Mouse (Mus musculus) kidney, postnatal 36 days (tissue): ENCODE data around the gene Nxph4.
A peak's percentile ranks its signal among the peaks of the same experiment; 100 is the strongest.

Experiments
- DNase-seq, 2 experiments: peaks; one replicate each; pipeline ENCODE4 v3.0.0; 2021 to 2022; ENCODE audit warnings: mixed read lengths in 2 of 2

The Nxph4 gene

GRCm38 (mm10) chr10:127542084-127542483, 7.7 kb upstream of the Nxph4 start:
- DNase-seq: peak in 1 of 2 experiments; percentile 51

GRCm38 (mm10) chr10:127541510-127541909, 7.2 kb upstream of the Nxph4 start:
- no peak for DNase-seq

GRCm38 (mm10) chr10:127537854-127538583, 3.7 kb upstream of the Nxph4 start:
- DNase-seq: peak; percentile 82 to 90

GRCm38 (mm10) chr10:127536586-127537314, 2.4 kb upstream of the Nxph4 start:
- DNase-seq: peak; percentile 58 to 78

- DNase-seq: peak in 1 of 2 experiments; percentile 64
Observed at GRCm38 (mm10) chr10:127534929-127535384, 598 bp upstream of the Nxph4 start.

- DNase-seq: no peak
Observed at GRCm38 (mm10) chr10:127531548-127531947, 2.8 kb downstream of the Nxph4 start.

- no peak for DNase-seq
Observed at GRCm38 (mm10) chr10:127530945-127531344, 3.4 kb downstream of the Nxph4 start.

GRCm38 (mm10) chr10:127527481-127527880, 6.9 kb downstream of the Nxph4 start:
- no peak for DNase-seq

- peak; percentile 68 to 88 for DNase-seq
Observed at GRCm38 (mm10) chr10:127526681-127527080, 7.7 kb downstream of the Nxph4 start.

GRCm38 (mm10) chr10:127526048-127526447, 8.3 kb downstream of the Nxph4 start:
- peak in 1 of 2 experiments; percentile 48 for DNase-seq

GRCm38 (mm10) chr10:127524646-127525255, 9.6 kb downstream of the Nxph4 start:
- DNase-seq: no peak

GRCm38 (mm10) chr10:127522088-127522581, 12.2 kb downstream of the Nxph4 start, which contains the start of gene Shmt2:
Gene Shmt2 (minus strand): TSS chr10:127522444.
- DNase-seq: peak; percentile 90 to 92

- no peak for DNase-seq
Observed at GRCm38 (mm10) chr10:127521611-127522080, 12.7 kb downstream of the Nxph4 start.

- DNase-seq: peak; percentile 66 to 79
Observed at GRCm38 (mm10) chr10:127520714-127521357, 13.5 kb downstream of the Nxph4 start.

- no peak for DNase-seq
Observed at GRCm38 (mm10) chr10:127519903-127520713, 14.3 kb downstream of the Nxph4 start.

- DNase-seq: no peak
Observed at GRCm38 (mm10) chr10:127519041-127519701, 15.2 kb downstream of the Nxph4 start.

GRCm38 (mm10) chr10:127517941-127518340, 16.4 kb downstream of the Nxph4 start:
- no peak for DNase-seq

GRCm38 (mm10) chr10:127516576-127517260, 17.6 kb downstream of the Nxph4 start:
- DNase-seq: peak; percentile 35 to 69

- DNase-seq: no peak
Observed at GRCm38 (mm10) chr10:127515983-127516459, 18.3 kb downstream of the Nxph4 start.
